Mouse (Mus musculus): ENCODE data around the gene Acer3. TPM values are rescaled to one million over a fixed set of nuclear protein-coding genes. Genes with fewer than 3 reads are reported as not detected.

The Acer3 gene
- total and polyA plus RNA-seq, 3 experiments, result 17.2 to 41.7 TPM; not detected in 1

- no peak for TF ChIP-seq MEF2A (IDR thresholded peaks at IDR 0.05; ENCODE audit: extremely low read depth, insufficient replicate concordance, low read depth, low read length, poor library complexity, severe bottlenecking)
These were observed 10.7 kb downstream of the Acer3 start (continued) for GRCm38 (mm10) chr7:98310266-98310665.

GRCm38 (mm10) chr7:98309219-98310030 lies 11.6 kb downstream of the Acer3 start:
- peak overlapping the region; percentile 96 to 100 for H3K4me3 ChIP-seq (ENCODE audit: control insufficient read depth in 1 of 2, insufficient read depth in 1 of 2, low read depth in 2 of 2, low read length in 2 of 2)
- peaks cover 0 to 19% of the 10 kb centered on the region in 2 experiments; a peak in 2 of 4 replicates for H3K36me3 ChIP-seq (ENCODE audit: control insufficient read depth in 1 of 2, insufficient read depth in 2 of 2, low read length in 2 of 2)
- peaks cover 24% of the 10 kb centered on the region for H3K79me2 ChIP-seq (ENCODE audit: control insufficient read depth, insufficient read depth, low read length, poor library complexity)
- peak overlapping the region; percentile 67 for H3K27ac ChIP-seq (ENCODE audit: control insufficient read depth, low read depth, low read length)
- H3K4me1 ChIP-seq (ENCODE audit: control insufficient read depth in 1 of 2, insufficient read depth in 2 of 2, low read length in 2 of 2), result peaks cover 6 to 13% of the 10 kb centered on the region in 2 experiments; a peak in 3 of 4 replicates
- H3K9me3 ChIP-seq (replicated peaks; ENCODE audit: insufficient read depth, low read length), result no peaks in the 10 kb centered on the region
- TF ChIP-seq HCFC1 (IDR thresholded peaks at IDR 0.05; ENCODE audit: low read depth, low read length) (peak; percentile 66; the same call in 1 of the 2 replicates), ELF1 (IDR thresholded peaks at IDR 0.05; ENCODE audit: low read depth, low read length) (peak; percentile 37; the same call in 1 of the 2 replicates), USF1 (IDR thresholded peaks at IDR 0.05; ENCODE audit: low read depth, low read length) (no peak), ETS1 (IDR thresholded peaks at IDR 0.05; ENCODE audit: low read depth, low read length) (no peak), POLR2A (IDR thresholded peaks at IDR 0.05; ENCODE audit: control insufficient read depth in 1 of 2, insufficient read depth in 1 of 2, low read depth in 1 of 2, low read length in 2 of 2, poor library complexity in 1 of 2) (peak; percentile 95 to 98), MXI1 (IDR thresholded peaks at IDR 0.05; ENCODE audit: low read depth, low read length) (peak; percentile 77; the same call in 1 of the 2 replicates), TBP (IDR thresholded peaks at IDR 0.05; ENCODE audit: low read depth, low read length) (peak; percentile 68), TCF12 (IDR thresholded peaks at IDR 0.05; ENCODE audit: low read depth, low read length) (peak; percentile 56; the same call in 1 of the 2 replicates), NELFE (IDR thresholded peaks at IDR 0.05; ENCODE audit: low read depth, low read length) (peak; percentile 96), POLR2AphosphoS2 (IDR thresholded peaks at IDR 0.05; ENCODE audit: low read length) (peak; percentile 96), TAL1 (IDR thresholded peaks at IDR 0.05; ENCODE audit: low read length) (no peak), ZMIZ1 (IDR thresholded peaks at IDR 0.05; ENCODE audit: low read depth, low read length) (peak; percentile 97), E2F4 (IDR thresholded peaks at IDR 0.05; ENCODE audit: borderline replicate concordance, low read depth, low read length) (no peak), NRF1 (IDR thresholded peaks at IDR 0.05; ENCODE audit: insufficient read depth, low read depth, low read length, poor library complexity, severe bottlenecking) (peak; percentile 70), MAZ (IDR thresholded peaks at IDR 0.05; ENCODE audit: low read depth, low read length) (peak; percentile 80; the same call in 1 of the 2 replicates), UBTF (IDR thresholded peaks at IDR 0.05; ENCODE audit: borderline replicate concordance, insufficient read depth, low read depth, low read length) (0 out of 2 replicates have a peak, but pooled peaks have one; percentile 49), MYC (IDR thresholded peaks at IDR 0.05; ENCODE audit: low read depth, low read length) (no peak; the same call in 1 of the 2 replicates), KAT2A (conservative IDR thresholded peaks at IDR 0.05; ENCODE audit: low read depth, low read length) (no peak; the same call in 1 of the 2 replicates), SIN3A (IDR thresholded peaks at IDR 0.05; ENCODE audit: low read length) (peak; percentile 72; the same call in 1 of the 2 replicates), MAX (IDR thresholded peaks at IDR 0.05; ENCODE audit: low read length) (0 out of 2 replicates have a peak, but pooled peaks have one; percentile 38)
- peak; percentile 95 for DNase-seq (ENCODE audit: low read depth, low spot score)
- peak overlapping the region; percentile 94 for H3K9ac ChIP-seq (ENCODE audit: control insufficient read depth, low read depth, low read length, poor library complexity, severe bottlenecking)
- H3K27me3 ChIP-seq (ENCODE audit: control insufficient read depth in 1 of 2, insufficient read depth in 2 of 2, low read length in 2 of 2), result no peaks in the 10 kb centered on the region

All from MEL (cell line).